Mouse (Mus musculus) liver, embryonic 13.5 days (tissue): ENCODE data around the gene Gltp. TPM values are rescaled to one million over a fixed set of nuclear protein-coding genes. Genes with fewer than 3 reads are reported as not detected.

ENCODE experiments used
- ATAC-seq: fragments of 200-750 bp; cut with Nextera tagmentation; 2 replicates; pipeline ENCODE4 v1.8.0; 2017; ENCODE audit warnings: low read depth, mild to moderate bottlenecking, moderate number of reproducible peaks, moderate library complexity
- DNase-seq: peaks from one replicate; pipeline ENCODE4 v3.0.0; 2022
- H3K27ac ChIP-seq: fragments of 300-500 bp; sonication (generic); 2 replicates; pipeline ENCODE4 v1.5.1; 2015; ENCODE audit warnings: moderate library complexity, mild to moderate bottlenecking, inconsistent platforms
- H3K27me3 ChIP-seq: fragments of 300-500 bp; sonication (generic); 2 replicates; pipeline ENCODE4 v1.6.1; 2015; ENCODE audit warnings: mild to moderate bottlenecking, inconsistent platforms
- H3K36me3 ChIP-seq: fragments of 300-500 bp; sonication (generic); 2 replicates; pipeline ENCODE4 v1.6.1; 2015; ENCODE audit warnings: mild to moderate bottlenecking, inconsistent platforms
- H3K4me1 ChIP-seq: fragments of 300-500 bp; sonication (generic); replicated peaks from 2 replicates; pipeline ENCODE4 v1.6.1; 2015; ENCODE audit warnings: inconsistent platforms
- H3K4me2 ChIP-seq: fragments of 300-500 bp; sonication (generic); 2 replicates; pipeline ENCODE4 v1.6.1; 2015; ENCODE audit warnings: inconsistent platforms, mild to moderate bottlenecking, moderate library complexity
- H3K4me3 ChIP-seq: fragments of 300-500 bp; sonication (generic); replicated peaks from 2 replicates; pipeline ENCODE4 v1.5.1; 2015; ENCODE audit warnings: mild to moderate bottlenecking, inconsistent platforms
- H3K9ac ChIP-seq: fragments of 300-500 bp; sonication (generic); 2 replicates; pipeline ENCODE4 v1.6.1; 2015; ENCODE audit warnings: mild to moderate bottlenecking, inconsistent platforms
- H3K9me3 ChIP-seq: fragments of 300-500 bp; sonication (generic); replicated peaks from 2 replicates; pipeline ENCODE4 v1.6.1; 2016; ENCODE audit warnings: inconsistent platforms
- WGBS: fragments of 180-500 bp; shearing (Covaris S2); methylation state at CpG from one replicate; pipeline ENCODE4 v1.1.7; 2015; ENCODE audit not compliant: insufficient replicate concordance; 5-methylcytosine and 5-hydroxymethylcytosine counted together
- polyA plus RNA-seq: library from polyadenylated mRNA; unstranded; fragments of >200 nt; fragmentation: Nextera tagmentation; extraction: Ambion mirVana; gene quantifications from 2 replicates; pipeline ENCODE4 v1.2.1, GENCODE M21; 2015

The Gltp gene
- polyA plus RNA-seq, 1 experiment from 2014 or later = 36.1 TPM

DNA sequence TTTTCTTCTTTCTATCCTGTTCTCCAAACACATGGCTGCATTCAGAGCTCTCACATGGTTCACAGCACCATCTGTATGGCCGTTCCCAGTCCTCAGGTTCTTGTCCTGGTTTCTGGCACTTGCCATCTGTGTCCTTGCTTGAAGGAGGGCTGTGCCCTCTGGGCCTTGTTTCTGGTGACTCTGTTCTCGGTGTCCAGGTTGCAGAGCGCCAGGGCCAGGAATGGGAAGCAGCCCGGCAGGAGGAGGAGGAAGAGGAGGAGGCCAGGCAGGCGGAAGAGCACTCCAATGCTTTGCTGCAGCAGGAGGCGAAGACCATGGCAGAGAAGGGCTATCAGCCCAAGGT, 29.1 kb upstream of the Gltp start:
- DNase-seq = no peak
- Histone ChIP-seq H3K27me3 (no peaks in the 10 kb centered on the region), H3K4me1 (peaks cover 13% of the 10 kb centered on the region), H3K36me3 (peaks cover 83% of the 10 kb centered on the region), H3K27ac (no peak overlapping the region), H3K9ac (no peak overlapping the region), H3K9me3 (no peaks in the 10 kb centered on the region), H3K4me3 (no peak overlapping the region), H3K4me2 (no peak overlapping the region)
- WGBS = 86% methylated on average over 6 of the region's 6 CpGs
- ATAC-seq = no peak

DNA sequence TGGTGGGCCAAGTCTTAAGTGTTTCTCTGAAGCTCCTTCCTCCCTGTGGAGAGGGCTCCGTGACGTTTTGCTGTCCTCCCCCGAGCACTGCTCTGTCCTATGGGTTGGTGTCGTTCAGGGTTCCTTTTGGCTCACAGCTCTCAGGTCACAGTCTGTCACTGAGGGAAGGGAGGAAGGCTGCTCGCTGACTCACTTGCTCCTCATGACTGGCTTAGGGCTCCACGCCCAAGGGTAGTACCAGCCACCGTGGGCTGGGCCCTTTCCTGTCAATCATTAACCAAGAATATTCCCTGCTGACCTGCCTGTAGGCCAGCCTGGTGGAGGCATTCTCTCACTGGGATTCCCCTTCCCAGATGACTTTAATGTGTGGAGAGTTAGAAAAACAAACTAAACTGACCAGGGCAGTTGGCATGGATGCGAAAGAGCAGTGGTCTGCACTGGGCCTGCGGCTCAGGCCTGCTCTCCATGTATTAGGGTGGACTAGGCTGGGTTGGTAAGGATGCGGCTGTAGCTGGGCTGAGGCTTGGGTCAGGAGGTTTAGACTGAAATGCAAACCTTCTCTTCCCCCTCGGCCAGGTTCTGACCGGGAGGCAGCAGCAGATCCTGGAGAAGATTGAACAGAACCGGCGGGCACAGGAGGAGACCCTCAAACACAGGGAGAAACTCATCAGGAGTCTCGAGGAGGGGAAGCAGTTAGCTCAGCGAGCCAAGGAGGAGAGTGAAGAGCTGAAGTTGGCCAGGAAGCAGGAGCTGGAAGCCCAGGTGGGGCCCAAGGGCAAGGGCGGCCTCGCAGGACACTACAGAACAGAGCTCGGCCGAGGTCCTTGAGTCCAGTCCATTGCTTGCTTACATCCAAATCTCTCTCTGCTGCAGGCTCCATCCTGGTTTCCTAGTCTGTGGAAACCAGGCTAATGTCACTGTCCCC, 28.5 kb upstream of the Gltp start:
- WGBS = 77% methylated on average over 20 of the region's 20 CpGs
- peak; percentile 63 for ATAC-seq
- peaks cover 86% of the 10 kb centered on the region for H3K36me3 ChIP-seq
- DNase-seq = no peak
- H3K9ac ChIP-seq = no peak overlapping the region
- H3K4me3 ChIP-seq = no peak overlapping the region
- H3K9me3 ChIP-seq = no peaks in the 10 kb centered on the region
- no peak overlapping the region for H3K27ac ChIP-seq
- peaks cover 13% of the 10 kb centered on the region for H3K4me1 ChIP-seq
- no peaks in the 10 kb centered on the region for H3K27me3 ChIP-seq
- no peak overlapping the region for H3K4me2 ChIP-seq

DNA sequence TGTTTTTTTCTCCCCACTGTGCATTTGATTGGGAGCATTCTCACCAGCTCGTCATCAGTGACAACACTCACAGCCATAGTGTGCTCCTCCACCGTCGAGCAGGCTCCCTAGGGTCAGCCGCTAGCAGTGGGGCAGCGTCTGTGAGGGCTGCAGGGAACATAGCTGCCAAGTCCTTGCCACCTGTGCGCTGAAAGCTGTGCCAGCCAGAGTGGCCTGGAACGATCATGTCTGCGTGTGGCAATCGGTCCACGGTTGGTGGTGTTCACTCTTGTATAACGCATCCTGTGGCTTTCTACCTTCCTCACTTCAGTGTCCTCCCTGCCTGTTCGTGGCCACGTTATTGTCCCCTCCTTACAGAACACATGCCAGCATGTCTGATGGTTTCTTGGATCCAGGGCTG, 27.7 kb upstream of the Gltp start:
- Histone ChIP-seq H3K4me2 (no peak overlapping the region), H3K9me3 (no peaks in the 10 kb centered on the region), H3K27me3 (no peaks in the 10 kb centered on the region), H3K4me3 (no peak overlapping the region), H3K36me3 (peaks cover 88% of the 10 kb centered on the region), H3K27ac (no peak overlapping the region), H3K4me1 (peaks cover 13% of the 10 kb centered on the region), H3K9ac (no peak overlapping the region)
- WGBS = 82% methylated on average over 13 of the region's 13 CpGs
- DNase-seq (no peak), ATAC-seq (no peak)

DNA sequence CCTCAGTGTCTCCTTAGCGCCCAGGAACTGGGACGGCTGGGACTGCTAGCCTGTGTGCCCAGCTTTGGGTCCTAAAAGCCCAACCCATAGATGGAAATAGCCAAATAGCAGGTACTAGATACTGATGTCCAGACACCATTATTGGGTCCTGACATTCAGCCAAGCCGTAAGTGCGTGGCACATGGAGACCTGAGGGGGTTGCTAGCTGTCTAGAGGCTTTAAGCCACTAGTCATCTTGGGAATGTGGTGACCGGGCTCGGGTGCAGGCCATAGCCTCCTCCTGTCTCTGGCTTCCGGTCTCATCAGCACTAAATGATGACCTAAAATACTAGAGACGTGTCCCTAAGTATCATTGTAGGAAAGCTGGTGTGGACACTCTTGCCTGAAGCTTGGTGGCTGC, 27.2 kb upstream of the Gltp start:
- no peak overlapping the region for H3K4me3 ChIP-seq
- no peak overlapping the region for H3K4me2 ChIP-seq
- H3K9me3 ChIP-seq = no peaks in the 10 kb centered on the region
- no peak overlapping the region for H3K9ac ChIP-seq
- DNase-seq = no peak
- peaks cover 13% of the 10 kb centered on the region for H3K4me1 ChIP-seq
- no peak overlapping the region for H3K27ac ChIP-seq
- 90% methylated on average over 8 of the region's 8 CpGs for WGBS
- H3K27me3 ChIP-seq = no peaks in the 10 kb centered on the region
- ATAC-seq = no peak
- peaks cover 94% of the 10 kb centered on the region for H3K36me3 ChIP-seq

DNA sequence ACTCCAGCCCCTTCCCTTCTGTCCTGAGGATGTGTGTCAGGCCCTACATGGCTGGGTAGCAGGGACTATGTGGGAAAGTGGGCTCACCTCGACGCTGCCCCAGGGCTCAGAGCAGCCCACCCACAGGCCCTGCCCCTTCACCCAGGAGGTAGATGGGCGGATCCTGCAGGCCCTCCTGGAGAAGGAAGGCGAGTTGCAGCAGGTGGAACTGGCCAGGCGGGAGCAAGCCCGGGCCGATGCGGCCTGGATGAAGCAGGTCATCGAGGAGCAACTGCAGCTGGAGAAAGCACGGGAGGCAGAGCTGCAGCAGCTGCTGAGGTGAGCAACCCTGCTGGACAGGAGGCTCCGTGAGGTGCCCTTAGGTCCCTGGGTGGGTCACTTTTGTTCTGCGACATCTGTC, 26.5 kb upstream of the Gltp start:
- Histone ChIP-seq H3K4me2 (no peak overlapping the region), H3K4me3 (no peak overlapping the region), H3K36me3 (peaks cover 92% of the 10 kb centered on the region), H3K4me1 (peaks cover 13% of the 10 kb centered on the region), H3K9ac (no peak overlapping the region), H3K9me3 (no peaks in the 10 kb centered on the region), H3K27ac (no peak overlapping the region), H3K27me3 (no peaks in the 10 kb centered on the region)
- DNase-seq (no peak), ATAC-seq (no peak)
- WGBS = 89% methylated on average over 12 of the region's 12 CpGs

DNA sequence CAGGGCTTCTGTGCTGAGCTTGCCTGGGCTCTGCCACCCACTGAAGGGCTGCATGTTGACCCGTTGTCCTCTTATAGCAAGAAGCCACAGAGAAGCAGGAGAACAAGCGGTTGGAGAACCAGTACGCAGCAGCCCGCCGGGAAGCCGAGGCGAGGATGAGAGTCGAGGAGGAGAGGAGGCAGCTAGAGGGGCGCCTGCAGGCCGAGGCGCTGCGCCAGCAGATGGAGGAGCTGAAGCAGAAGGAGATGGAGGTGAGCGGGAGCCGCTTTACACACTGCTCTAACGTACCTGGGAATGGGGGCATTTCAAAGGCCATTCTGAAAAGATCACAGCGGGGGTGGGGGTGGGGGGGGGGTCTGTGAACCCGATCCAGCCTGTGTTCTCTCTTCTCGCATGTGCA, 23.8 kb upstream of the Gltp start:
- Histone ChIP-seq H3K9ac (no peak overlapping the region), H3K9me3 (no peaks in the 10 kb centered on the region), H3K4me2 (no peak overlapping the region), H3K27me3 (no peaks in the 10 kb centered on the region), H3K27ac (no peak overlapping the region), H3K4me3 (no peak overlapping the region), H3K4me1 (peaks cover 12% of the 10 kb centered on the region), H3K36me3 (peaks cover 93% of the 10 kb centered on the region)
- WGBS = 88% methylated on average over 18 of the region's 18 CpGs
- DNase-seq = no peak
- ATAC-seq = no peak

DNA sequence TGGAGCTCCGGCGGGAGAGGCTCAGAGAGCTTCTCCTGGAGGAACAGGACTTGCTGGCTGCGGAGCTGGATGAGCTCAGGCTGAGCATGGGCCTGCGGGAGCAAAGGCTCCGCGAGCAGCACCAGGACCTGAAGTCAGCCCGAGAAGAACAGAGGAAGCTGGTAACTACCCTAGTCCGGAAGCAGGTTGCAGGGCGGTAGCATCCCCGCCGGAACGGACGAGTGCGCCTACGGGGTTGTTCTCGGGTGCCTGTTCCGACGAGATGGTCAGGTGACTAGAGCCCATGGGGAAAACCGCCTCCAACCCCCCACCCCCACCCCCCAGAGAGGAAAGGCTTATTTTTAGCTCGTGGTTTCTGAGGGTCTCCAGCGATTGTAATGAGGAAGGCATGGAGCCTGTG, 18.6 kb upstream of the Gltp start:
- peaks cover 41% of the 10 kb centered on the region for H3K36me3 ChIP-seq
- peaks cover 17% of the 10 kb centered on the region for H3K4me1 ChIP-seq
- H3K27ac ChIP-seq = no peak overlapping the region
- no peak overlapping the region for H3K9ac ChIP-seq
- H3K4me3 ChIP-seq = peak overlapping the region; percentile 21; the same call in 1 of the 2 replicates
- peak overlapping the region; percentile 15 for H3K4me2 ChIP-seq
- WGBS = 45% methylated on average over 21 of the region's 21 CpGs
- DNase-seq = no peak
- no peak for ATAC-seq
- H3K9me3 ChIP-seq = no peaks in the 10 kb centered on the region
- no peaks in the 10 kb centered on the region for H3K27me3 ChIP-seq

DNA sequence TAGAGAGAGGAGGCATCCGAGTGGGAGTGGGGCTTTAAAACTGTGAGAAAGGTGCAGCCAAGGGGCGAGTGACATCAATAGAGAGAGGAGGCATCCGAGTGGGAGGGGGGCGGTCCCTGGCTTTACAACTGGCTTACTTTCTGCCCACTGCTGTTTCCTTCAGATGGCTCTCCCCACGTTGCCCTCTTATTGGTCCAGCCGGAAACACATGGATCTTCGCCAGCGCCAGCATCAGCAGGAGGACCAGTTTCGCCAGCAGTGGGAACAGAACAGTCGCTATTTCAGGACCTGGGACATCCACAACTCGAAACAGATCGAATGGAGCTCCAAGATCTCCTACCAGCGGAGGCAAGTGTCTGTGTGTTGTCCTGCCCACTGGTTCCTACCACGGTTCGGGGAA, 17.7 kb upstream of the Gltp start:
- Histone ChIP-seq H3K27ac (no peak overlapping the region), H3K9ac (peak overlapping the region; percentile 84), H3K9me3 (no peaks in the 10 kb centered on the region), H3K4me2 (peak overlapping the region; percentile 89), H3K4me1 (peaks cover 20% of the 10 kb centered on the region), H3K36me3 (peaks cover 34% of the 10 kb centered on the region), H3K27me3 (no peaks in the 10 kb centered on the region), H3K4me3 (peak overlapping the region; percentile 86)
- DNase-seq (no peak), ATAC-seq (no peak)
- WGBS = 46% methylated on average over 15 of the region's 15 CpGs

DNA sequence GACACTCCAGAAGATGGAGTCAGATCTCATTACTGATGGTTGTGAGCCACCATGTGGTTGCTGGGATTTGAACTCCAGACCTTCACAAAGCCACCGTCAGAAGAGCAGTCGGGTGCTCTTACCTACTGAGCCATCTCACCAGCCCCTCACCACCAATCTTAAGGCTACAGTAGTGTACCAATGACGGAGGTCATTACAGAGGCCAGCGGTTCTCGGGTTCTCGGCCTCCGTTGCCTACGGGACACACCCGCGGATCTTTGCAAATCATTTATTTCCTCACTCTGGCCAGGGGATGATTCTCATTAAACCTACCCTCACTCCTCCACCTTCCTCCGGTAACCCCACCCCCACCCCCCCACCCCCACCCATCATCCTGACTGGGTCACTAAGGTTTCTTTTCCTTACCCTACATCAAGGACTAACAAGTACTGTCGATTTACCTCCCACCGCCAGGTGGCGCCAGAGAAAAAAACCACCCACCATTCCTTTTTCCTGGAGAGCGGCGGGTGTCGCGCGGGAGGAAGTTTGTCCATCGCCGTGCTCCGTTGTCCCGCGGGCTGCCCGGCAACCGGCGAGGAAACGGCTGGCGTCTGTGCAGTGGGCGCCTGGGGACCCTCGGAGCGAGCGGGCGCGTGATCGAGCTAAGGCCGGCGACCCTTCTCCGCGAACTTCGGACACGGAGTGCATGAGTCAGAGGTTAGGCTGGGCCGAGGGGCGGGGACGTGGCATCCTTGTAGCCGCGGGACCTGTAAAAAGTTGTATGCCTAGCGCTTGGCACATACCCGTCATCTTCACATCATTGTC, 16.7 kb upstream of the Gltp start, which contains the start of gene Tchp:
TSS of gene Tchp (plus strand) at position 496 of the 804 bp plus-strand sequence.
- peak; percentile 86 for DNase-seq
- no peaks in the 10 kb centered on the region for H3K27me3 ChIP-seq
- WGBS = 5% methylated on average over 49 of the region's 49 CpGs
- H3K4me2 ChIP-seq = peak within 1 kb of the TSS; percentile 89
- peak within 1 kb of the TSS; percentile 84 for H3K9ac ChIP-seq
- H3K27ac ChIP-seq = peak within 1 kb of the TSS; percentile 39; the same call in 1 of the 2 replicates
- H3K9me3 ChIP-seq = no peaks in the 10 kb centered on the region
- peak within 1 kb of the TSS; percentile 86 for H3K4me3 ChIP-seq
- ATAC-seq = peak; percentile 66
- peaks cover 26% of the 10 kb centered on the region for H3K36me3 ChIP-seq
- peaks cover 30% of the 10 kb centered on the region for H3K4me1 ChIP-seq

DNA sequence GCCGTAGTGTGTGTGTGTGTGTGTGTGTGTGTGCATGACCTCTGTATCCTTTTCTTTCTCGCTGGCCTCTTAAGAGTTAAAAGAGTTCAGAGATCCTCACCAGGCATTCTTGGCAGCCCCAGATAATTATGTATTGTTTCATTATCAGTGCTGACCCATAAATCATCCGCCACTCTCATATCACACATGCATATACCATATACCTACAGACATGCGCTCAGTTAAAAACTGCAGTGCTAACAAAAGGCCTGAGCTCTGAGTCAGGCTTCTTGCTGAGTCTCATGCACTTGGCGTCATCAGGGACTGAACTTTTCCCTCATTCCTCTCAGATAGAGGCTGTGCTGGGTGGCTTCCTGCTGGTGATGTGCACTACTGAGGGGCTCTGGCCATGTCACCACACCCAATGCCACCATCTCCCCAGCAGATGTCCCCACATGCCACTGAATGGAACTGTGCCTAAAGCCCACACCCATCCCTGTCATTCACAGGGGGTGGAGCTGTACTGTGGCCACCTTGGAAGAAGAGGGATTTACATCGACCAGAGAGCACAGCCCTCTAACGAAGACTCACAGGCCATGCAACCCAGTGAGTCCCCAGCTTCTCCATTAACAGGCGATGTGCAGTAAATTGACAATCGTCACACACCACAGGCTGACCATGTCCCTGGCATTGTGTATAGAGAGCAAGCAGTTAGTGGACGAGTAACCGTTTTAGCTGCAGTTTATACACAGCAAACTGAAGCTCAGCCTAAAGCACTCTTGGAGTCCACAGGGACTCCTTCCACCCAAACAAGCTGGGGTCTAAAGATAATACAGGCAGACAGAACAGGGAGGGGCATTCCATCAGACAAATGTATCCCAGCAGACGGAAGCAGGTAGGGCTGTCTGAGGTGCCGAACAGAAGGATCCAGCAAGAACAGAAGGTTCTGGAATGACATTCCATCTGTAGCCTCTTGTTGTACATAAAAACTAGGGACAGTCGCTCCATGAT, 11.9 kb upstream of the Gltp start:
- H3K9ac ChIP-seq = 0 out of 2 replicates have a peak overlapping the region, but pooled peaks have one; percentile 5
- no peak overlapping the region for H3K4me3 ChIP-seq
- peak; percentile 57 for DNase-seq
- ATAC-seq = peak; percentile 81
- no peaks in the 10 kb centered on the region for H3K27me3 ChIP-seq
- peak overlapping the region; percentile 57 for H3K27ac ChIP-seq
- 38% methylated on average over 14 of the region's 14 CpGs for WGBS
- H3K4me2 ChIP-seq = peak overlapping the region; percentile 21; the same call in 1 of the 2 replicates
- H3K4me1 ChIP-seq = peaks cover 22% of the 10 kb centered on the region
- H3K9me3 ChIP-seq = no peaks in the 10 kb centered on the region
- no peaks in the 10 kb centered on the region for H3K36me3 ChIP-seq
